Comparison of ENCODE assay signal across 9 mouse cellular contexts in the genomic region with DNA sequence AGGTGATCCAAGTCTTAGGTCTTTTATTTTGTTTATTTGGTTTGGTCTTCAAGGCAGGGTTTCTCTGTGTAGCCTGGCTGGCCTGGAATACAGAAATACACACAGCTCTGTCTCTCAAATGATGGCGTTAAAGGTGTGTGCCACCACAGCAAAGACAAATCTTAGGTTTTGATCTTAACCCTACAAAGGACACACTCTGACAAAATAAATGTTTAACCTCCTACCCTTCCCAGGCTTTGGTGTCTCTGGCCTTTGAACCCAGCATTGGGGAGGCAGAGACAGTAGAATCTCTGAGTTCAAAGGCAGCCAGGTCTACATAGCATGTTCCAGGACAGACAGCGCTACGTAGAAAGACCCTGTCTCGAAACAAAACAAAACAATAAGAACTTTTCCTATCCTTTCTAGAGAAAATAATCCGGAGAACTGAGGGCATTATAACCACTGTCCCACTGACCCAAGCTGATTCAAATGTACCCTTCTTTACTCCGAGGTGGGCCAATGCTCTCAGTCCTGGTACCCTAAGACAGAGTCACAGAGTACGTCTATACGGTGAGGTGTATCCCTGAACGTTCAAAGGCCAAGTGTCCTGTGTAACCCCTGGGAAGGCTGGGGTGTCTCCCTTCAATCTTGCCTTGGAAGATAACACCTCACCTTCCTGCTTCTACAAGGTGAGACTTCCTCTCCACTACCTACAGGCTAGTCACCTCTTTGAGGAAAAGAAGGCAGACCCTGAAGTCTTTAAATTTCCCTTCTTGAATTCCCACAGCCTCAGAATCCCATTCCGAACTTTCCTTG. TPM values are rescaled to one million over a fixed set of nuclear protein-coding genes. Genes with fewer than 3 reads are reported as not detected.
DNase-seq lines count a peak whose midpoint lies in the region; ATAC-seq and TF ChIP-seq lines count a peak whose summit lies in the region.
"Had no signal": no experiment of that assay in that cellular context is flagged by ENCODE, and none has a peak within 500 bp of the region (broad histone marks: within the 10 kb centered on the region; RNA-seq: fewer than 3 reads in every experiment).

No protein-coding gene starts in this region.

- ATAC-seq in heart, embryonic 15.5 days (replicated peaks; ENCODE audit: insufficient number of reproducible peaks, insufficient read depth, low FRiP score, low read depth) = no peak
- no peak for ATAC-seq in liver, embryonic 16.5 days (ENCODE audit: low read depth)
- ATAC-seq in activated CD4-positive, CD25-positive, alpha-beta regulatory T cell, adult 4 months = no peak

- peak overlapping the region; percentile 76 for H3K4me2 ChIP-seq in heart, embryonic 15.5 days
- peak overlapping the region; percentile 99 for H3K4me2 ChIP-seq in liver, embryonic 16.5 days (ENCODE audit: low read depth, low read length)

- WGBS in heart, adult 2 months = 33% methylated on average over 10 of the region's 10 CpGs
- WGBS in heart, embryonic 15.5 days = 60% methylated on average over 10 of the region's 10 CpGs
- WGBS in liver, embryonic 16.5 days (ENCODE audit: insufficient replicate concordance) = 70% methylated on average over 10 of the region's 10 CpGs

- TF ChIP-seq CTCF in heart, adult 2 months (IDR thresholded peaks at IDR 0.05) = no peak
- TF ChIP-seq CTCF in E14TG2a.4 (conservative IDR thresholded peaks at IDR 0.05; ENCODE audit: low read length) = no peak

- no peaks in the 10 kb centered on the region for H3K27me3 ChIP-seq in heart, adult 2 months (ENCODE audit: control insufficient read depth, insufficient read depth, low read length)
- H3K27me3 ChIP-seq in E14TG2a.4 (ENCODE audit: insufficient read depth, low read length) = peaks cover 42% of the 10 kb centered on the region
- no peaks in the 10 kb centered on the region for H3K27me3 ChIP-seq in heart, embryonic 15.5 days
- no peaks in the 10 kb centered on the region; the same call in 1 of the 2 replicates for H3K27me3 ChIP-seq in liver, embryonic 16.5 days (ENCODE audit: control insufficient read depth, insufficient read depth, low read depth, low read length)

- H3K36me3 ChIP-seq in heart, adult 2 months (ENCODE audit: control insufficient read depth, insufficient read depth, low read length) = peaks cover 9% of the 10 kb centered on the region
- peaks cover 9% of the 10 kb centered on the region; the same call in 1 of the 2 replicates for H3K36me3 ChIP-seq in E14TG2a.4 (ENCODE audit: insufficient read depth, low read length)
- no peaks in the 10 kb centered on the region for H3K36me3 ChIP-seq in heart, embryonic 15.5 days
- H3K36me3 ChIP-seq in liver, embryonic 16.5 days (ENCODE audit: control insufficient read depth, insufficient read depth) = no peaks in the 10 kb centered on the region

- peak overlapping the region; percentile 96 for H3K27ac ChIP-seq in heart, adult 2 months
- peak overlapping the region; percentile 90 for H3K27ac ChIP-seq in heart, embryonic 15.5 days
- no peak overlapping the region for H3K27ac ChIP-seq in liver, embryonic 16.5 days (ENCODE audit: low read length)

- no peak for DNase-seq in heart, adult 2 months
- DNase-seq in heart, postnatal 25 days (ENCODE audit: low spot score) = no peak
- no peak for DNase-seq in embryo, embryonic 10.5 days (ENCODE audit: low spot score)
- no peak for DNase-seq in spleen, postnatal 4 days (ENCODE audit: low spot score in 2 of 2)

- peaks cover 4% of the 10 kb centered on the region; the same call in 1 of the 2 replicates for H3K79me2 ChIP-seq in heart, adult 2 months (replicated peaks; ENCODE audit: control insufficient read depth, insufficient read depth, low read length)

- peak overlapping the region; percentile 91 for H3K9ac ChIP-seq in heart, adult 2 months (ENCODE audit: low read depth, low read length)
- peak overlapping the region; percentile 97 for H3K9ac ChIP-seq in heart, embryonic 15.5 days
- no peak overlapping the region for H3K9ac ChIP-seq in liver, embryonic 16.5 days (ENCODE audit: low read depth, low read length)

- H3K9me3 ChIP-seq in E14TG2a.4 (ENCODE audit: low read length) = no peaks in the 10 kb centered on the region
- no peaks in the 10 kb centered on the region for H3K9me3 ChIP-seq in heart, embryonic 15.5 days (replicated peaks)
- no peaks in the 10 kb centered on the region for H3K9me3 ChIP-seq in liver, embryonic 16.5 days (replicated peaks; ENCODE audit: control insufficient read depth, low read length)

- H3K4me3 ChIP-seq in heart, adult 2 months = peak overlapping the region; percentile 80
- peak overlapping the region; percentile 91 for H3K4me3 ChIP-seq in E14TG2a.4 (replicated peaks; ENCODE audit: low read length)
- peak overlapping the region; percentile 92 for H3K4me3 ChIP-seq in heart, embryonic 15.5 days
- peak overlapping the region; percentile 69; the same call in 1 of the 2 replicates for H3K4me3 ChIP-seq in liver, embryonic 16.5 days (ENCODE audit: low read depth, low read length)

- intact Hi-C loops in heart, adult 2 months (cut with DNase I) = no loop called here
- intact Hi-C loops in heart, postnatal 25 days (cut with DNase I) = no loop called here

- peaks cover 37% of the 10 kb centered on the region for H3K4me1 ChIP-seq in heart, adult 2 months (ENCODE audit: control insufficient read depth, insufficient read depth, low read length)
- peaks cover 52% of the 10 kb centered on the region for H3K4me1 ChIP-seq in E14TG2a.4 (replicated peaks; ENCODE audit: low read depth, low read length)
- H3K4me1 ChIP-seq in heart, embryonic 15.5 days (replicated peaks) = peaks cover 57% of the 10 kb centered on the region
- H3K4me1 ChIP-seq in liver, embryonic 16.5 days (ENCODE audit: control insufficient read depth, low read depth, low read length) = peaks cover 32% of the 10 kb centered on the region

- no peak for TF ChIP-seq POLR2A in heart, adult 2 months (IDR thresholded peaks at IDR 0.05; ENCODE audit: insufficient read depth, low read depth, low read length)

- no peak for TF ChIP-seq EP300 in heart, adult 2 months (IDR thresholded peaks at IDR 0.05; ENCODE audit: insufficient read depth, low read depth, low read length)

RNA-seq across cellular contexts. Expression of a gene that starts 1.2 kb away (rescaled TPM):
- 10 to 100 TPM; 59.3 to 73.9 TPM for total RNA-seq in heart, adult 2 months (2021)
- 41.6 and 55.0 TPM in 2 replicates for polyA plus RNA-seq in heart, adult 2 months (2012; rRNA removed)
- 10 to 100 TPM; 59.9 to 68.6 TPM for total RNA-seq in heart, postnatal 25 days (2021)
- polyA plus RNA-seq in heart, embryonic 15.5 days (2015; fragmentation: Nextera tagmentation; extraction: Ambion mirVana) = 42.3 and 45.3 TPM in 2 replicates
- 0.85 and 1.0 TPM in 2 replicates for polyA plus RNA-seq in liver, embryonic 16.5 days (2015; fragmentation: Nextera tagmentation; extraction: Ambion mirVana)
- under 1 TPM; 0.15 to 0.29 TPM for polyA plus RNA-seq in activated CD4-positive, CD25-positive, alpha-beta regulatory T cell, adult 4 months (2017; shearing (Covaris generic))

RNA-seq across cellular contexts. Expression of a gene that starts 40.0 kb away (rescaled TPM):
- 1 to 10 TPM; 4.2 to 5.3 TPM for total RNA-seq in heart, adult 2 months (2021)
- polyA plus RNA-seq in heart, adult 2 months (2012; rRNA removed) = 4.9 and 5.9 TPM in 2 replicates
- 1 to 10 TPM; 4.6 to 4.8 TPM for total RNA-seq in heart, postnatal 25 days (2021)
- polyA plus RNA-seq in heart, embryonic 15.5 days (2015; fragmentation: Nextera tagmentation; extraction: Ambion mirVana) = 3.7 and 4.9 TPM in 2 replicates
- polyA plus RNA-seq in liver, embryonic 16.5 days (2015; fragmentation: Nextera tagmentation; extraction: Ambion mirVana) = 1.8 and 2.0 TPM in 2 replicates
- polyA plus RNA-seq in activated CD4-positive, CD25-positive, alpha-beta regulatory T cell, adult 4 months (2017; shearing (Covaris generic)) = 1 to 10 TPM; 1.5 to 1.8 TPM

RNA-seq across cellular contexts. Expression of a gene that starts 50.4 kb away (rescaled TPM):
- not detected for total RNA-seq in heart, adult 2 months (2021)
- polyA plus RNA-seq in heart, adult 2 months (2012; rRNA removed) = not detected in 2 replicates
- not detected for total RNA-seq in heart, postnatal 25 days (2021)
- polyA plus RNA-seq in heart, embryonic 15.5 days (2015; fragmentation: Nextera tagmentation; extraction: Ambion mirVana) = 0.15 TPM in 1 of 2 replicates, not detected in the other
- not detected in 2 replicates for polyA plus RNA-seq in liver, embryonic 16.5 days (2015; fragmentation: Nextera tagmentation; extraction: Ambion mirVana)
- not detected for polyA plus RNA-seq in activated CD4-positive, CD25-positive, alpha-beta regulatory T cell, adult 4 months (2017; shearing (Covaris generic))
- total RNA-seq: left cerebral cortex, postnatal 25 days had no signal

RNA-seq across cellular contexts. Expression of a gene that starts 58.5 kb away (rescaled TPM):
- 10 to 100 TPM in 1 of 2 experiments, 1 to 10 TPM in 1; 8.1 to 13.6 TPM for total RNA-seq in heart, adult 2 months (2021)
- 13.1 and 13.9 TPM in 2 replicates for polyA plus RNA-seq in heart, adult 2 months (2012; rRNA removed)
- 1 to 10 TPM; 6.5 to 8.7 TPM for total RNA-seq in heart, postnatal 25 days (2021)
- 29.6 and 38.4 TPM in 2 replicates for polyA plus RNA-seq in heart, embryonic 15.5 days (2015; fragmentation: Nextera tagmentation; extraction: Ambion mirVana)
- 18.1 and 18.9 TPM in 2 replicates for polyA plus RNA-seq in liver, embryonic 16.5 days (2015; fragmentation: Nextera tagmentation; extraction: Ambion mirVana)
- 10 to 100 TPM; 21.2 to 27.0 TPM for polyA plus RNA-seq in activated CD4-positive, CD25-positive, alpha-beta regulatory T cell, adult 4 months (2017; shearing (Covaris generic))

Comparison
In these comparisons a context has a peak if more than half of its experiments do, and no peak if none do; other contexts are left out.
1. RNA of a gene that starts 1.2 kb away (polyA plus RNA-seq): 42.3 to 45.3 TPM in heart, embryonic 15.5 days and 41.6 to 55.0 TPM in heart, adult 2 months; 0.85 to 1.0 TPM in liver, embryonic 16.5 days and 0.15 to 0.29 TPM in activated CD4-positive, CD25-positive, alpha-beta regulatory T cell, adult 4 months; every median in the first group is over 10 times any median in the second.
2. Peak in every context shown above with its lines, with median percentiles within 50 percentile points of each other: H3K4me3 ChIP-seq.